13 mouse cellular contexts compared by ENCODE assay signal in the genomic region with DNA sequence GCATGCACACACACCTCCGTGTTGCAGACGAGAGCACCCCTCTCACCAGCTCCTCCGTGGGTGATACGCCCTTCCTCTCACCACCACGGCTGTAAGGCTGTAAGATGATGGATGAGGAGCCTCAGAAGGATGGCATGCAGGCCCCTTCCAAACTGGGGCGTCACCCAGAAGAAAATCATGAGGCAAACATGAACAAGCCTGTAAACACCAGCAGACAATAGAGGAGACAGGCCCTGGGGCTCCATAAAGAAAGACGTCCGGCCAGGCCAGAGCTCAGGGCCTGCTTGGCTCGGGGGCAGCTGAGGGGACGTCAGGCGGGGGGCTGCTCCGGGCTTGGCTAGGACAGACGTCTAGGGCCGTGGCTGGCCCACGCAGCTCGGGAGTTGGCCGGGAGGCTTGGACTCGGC. TPM values are rescaled to one million over a fixed set of nuclear protein-coding genes. Genes with fewer than 3 reads are reported as not detected.
A peak's percentile ranks its signal among the peaks of the same experiment; 100 is the strongest.
DNase-seq lines count a peak whose midpoint lies in the region; ATAC-seq and TF ChIP-seq lines count a peak whose summit lies in the region.
"Had no signal": no experiment of that assay in that cellular context is flagged by ENCODE, and none has a peak within 500 bp of the region (broad histone marks: within the 10 kb centered on the region; RNA-seq: fewer than 3 reads in every experiment).

No protein-coding gene starts in this region.

- no peak for ATAC-seq in kidney, postnatal 0 days (replicated peaks; ENCODE audit: low FRiP score, low read depth)
- ATAC-seq: forebrain, embryonic 13.5 days had no signal

- H3K27ac ChIP-seq in kidney, postnatal 0 days: no peak overlapping the region
- H3K27ac ChIP-seq: forebrain, embryonic 13.5 days had no signal

- TF ChIP-seq CTCF in kidney, postnatal 0 days (IDR thresholded peaks at IDR 0.05; ENCODE audit: low read depth): no peak

- no peaks in the 10 kb centered on the region for H3K36me3 ChIP-seq in kidney, postnatal 0 days (ENCODE audit: insufficient read depth, low read length)

- DNase-seq in gastrocnemius, postnatal 14 days: peak; percentile 52
- DNase-seq in gastrocnemius, postnatal 25 days: no peak
- DNase-seq in kidney, postnatal 0 days (ENCODE audit: low spot score): peak; percentile 33
- DNase-seq in kidney, adult 18-20 months: no peak
- DNase-seq in lung, adult 18-20 months: peak; percentile 66 to 81
- DNase-seq in ovary, postnatal 36 days (ENCODE audit: low spot score): peak; percentile 24
- DNase-seq in left cerebral cortex, postnatal 25 days (ENCODE audit: low spot score in 2 of 2): no peak
- DNase-seq in frontal cortex, postnatal 14 days (ENCODE audit: low spot score in 2 of 2): no peak
- DNase-seq: thymus, adult 2 months had no signal

- H3K4me3 ChIP-seq in kidney, postnatal 0 days (replicated peaks; ENCODE audit: low read depth, low read length): no peak overlapping the region
- H3K4me3 ChIP-seq: forebrain, embryonic 13.5 days had no signal

- no peaks in the 10 kb centered on the region for H3K9me3 ChIP-seq in kidney, postnatal 0 days (replicated peaks; ENCODE audit: low read length)
- H3K9me3 ChIP-seq: forebrain, embryonic 13.5 days had no signal

- no peak overlapping the region for H3K4me2 ChIP-seq in kidney, postnatal 0 days (ENCODE audit: low read length)
- H3K4me2 ChIP-seq: forebrain, embryonic 13.5 days had no signal

- intact Hi-C loops in gastrocnemius, postnatal 14 days (cut with DNase I; ENCODE audit: low total_unique reads): no loop called here
- intact Hi-C loops in left cerebral cortex, postnatal 25 days (cut with DNase I): no loop called here

- H3K27me3 ChIP-seq in kidney, postnatal 0 days (ENCODE audit: insufficient read depth, low read length): no peaks in the 10 kb centered on the region
- H3K27me3 ChIP-seq: forebrain, embryonic 13.5 days had no signal

- H3K9ac ChIP-seq in kidney, postnatal 0 days (ENCODE audit: low read depth, low read length): no peak overlapping the region
- H3K9ac ChIP-seq: forebrain, embryonic 13.5 days had no signal

- WGBS in kidney, postnatal 0 days: 29% methylated on average over 18 of the region's 18 CpGs

- H3K4me1 ChIP-seq in kidney, postnatal 0 days (replicated peaks; ENCODE audit: insufficient read depth, low read length): 0 out of 2 replicates have a peak, but pooled peaks cover 3% of the 10 kb centered on the region
- H3K4me1 ChIP-seq: forebrain, embryonic 13.5 days had no signal

RNA-seq across cellular contexts. Expression of a gene that starts 50.6 kb away (rescaled TPM):
- total RNA-seq in gastrocnemius, postnatal 14 days (2021): 100 to 1,000 TPM; 123 to 198 TPM
- 100 to 1,000 TPM in 1 of 2 experiments, 10 to 100 TPM in 1; 72.9 to 155 TPM for total RNA-seq in gastrocnemius, postnatal 25 days (2021)
- polyA plus RNA-seq in kidney, postnatal 0 days (2015; fragmentation: Nextera tagmentation; extraction: Ambion mirVana): 77.7 and 78.9 TPM in 2 replicates
- 10 to 100 TPM; 22.5 to 27.1 TPM for total RNA-seq in left cerebral cortex, postnatal 25 days (2021)
- total RNA-seq: granulocyte monocyte progenitor cell, adult 5-6 weeks; MEL had no signal
- polyA plus RNA-seq: C2C12 had no signal

Comparison
In these comparisons a context has a peak if more than half of its experiments do, and no peak if none do; other contexts are left out.
1. DNase-seq: peak in gastrocnemius, postnatal 14 days (single experiment), kidney, postnatal 0 days (single experiment), lung, adult 18-20 months (2 of 2) and ovary, postnatal 36 days (single experiment); none in gastrocnemius, postnatal 25 days (single experiment), kidney, adult 18-20 months (single experiment), left cerebral cortex, postnatal 25 days (0 of 2) and frontal cortex, postnatal 14 days (0 of 2).